Mouse (Mus musculus) erythroblast, embryonic 14.5 days (primary cell): ENCODE results near the gene Cdk18.

Source experiments
- GATA1 ChIP-seq: IDR thresholded peaks from 2 replicates; pipeline ENCODE4 v1.6.1; 2012; ENCODE audit warnings: low read length, inconsistent platforms, mixed read lengths
- TAL1 ChIP-seq: IDR thresholded peaks from 3 replicates; pipeline ENCODE4 v1.6.1; 2012; ENCODE audit warnings: low read length, inconsistent platforms, mixed read lengths

DNA sequence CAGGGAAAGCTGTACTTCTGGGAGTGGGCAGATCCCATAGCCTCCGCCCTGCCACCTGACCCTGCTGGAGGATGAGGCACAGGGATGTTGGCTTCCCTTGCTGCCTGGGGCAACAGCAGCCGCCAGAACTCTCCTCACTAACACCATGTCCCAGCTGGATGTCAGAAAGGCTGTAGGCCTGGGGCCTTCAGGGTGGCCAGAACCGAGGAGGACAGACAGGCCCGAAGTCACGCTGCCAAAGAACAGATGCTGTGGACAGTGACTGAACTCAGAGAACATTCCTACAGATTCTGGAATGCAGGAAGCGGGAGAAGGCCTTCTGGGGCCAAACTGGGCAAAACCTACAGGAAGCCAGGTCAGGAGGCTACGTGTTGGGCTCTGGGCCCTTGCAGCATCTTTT is 11.2 kb downstream of the Cdk18 start:
- TF ChIP-seq GATA1 = no peak
- no peak for TF ChIP-seq TAL1
